Mouse (Mus musculus) olfactory bulb, adult 2 months (tissue): ENCODE results near the gene 2900026A02Rik. TPM values are rescaled to one million over a fixed set of nuclear protein-coding genes. Genes with fewer than 3 reads are reported as not detected.

Experiments used
- H3K27ac ChIP-seq: fragments of 200-500 bp; 2 replicates; pipeline ENCODE4 v1.5.1; 2012; ENCODE audit warnings: low read depth, low read length; ENCODE audit not compliant: insufficient read depth
- H3K4me1 ChIP-seq: fragments of 200-500 bp; 2 replicates; pipeline ENCODE4 v1.6.1; 2012; ENCODE audit warnings: low read length; ENCODE audit not compliant: control insufficient read depth, insufficient read depth
- H3K4me3 ChIP-seq: fragments of 200-500 bp; 2 replicates; pipeline ENCODE4 v1.5.1; 2012; ENCODE audit warnings: mild to moderate bottlenecking, low read depth, low read length, moderate library complexity; ENCODE audit not compliant: insufficient read depth
- CTCF ChIP-seq: fragments of 200-500 bp; IDR thresholded peaks from 2 replicates; pipeline ENCODE4 v1.5.1; 2012; ENCODE audit warnings: low read depth, mild to moderate bottlenecking, low read length, moderate library complexity; ENCODE audit not compliant: insufficient read depth
- POLR2A ChIP-seq: fragments of 200-500 bp; IDR thresholded peaks from 2 replicates; pipeline ENCODE4 v1.6.1; 2012; ENCODE audit warnings: mild to moderate bottlenecking, low read depth, low read length, moderate library complexity; ENCODE audit not compliant: insufficient read depth
- WGBS: fragments of 180-500 bp; shearing (Covaris S2); methylation state at CpG from one replicate; pipeline ENCODE4 v1.1.7; 2018; 5-methylcytosine and 5-hydroxymethylcytosine counted together
- polyA plus RNA-seq: library from polyadenylated mRNA; stranded (reverse); fragments of >200 nt; gene quantifications from 2 replicates; pipeline ENCODE4 v1.2.4, GENCODE M21; 2012; ENCODE audit warnings: low replicate concordance; ENCODE audit not compliant: missing spikeins, insufficient read depth, insufficient read length

Gene 2900026A02Rik
- polyA plus RNA-seq, 1 experiment: not detected

DNA sequence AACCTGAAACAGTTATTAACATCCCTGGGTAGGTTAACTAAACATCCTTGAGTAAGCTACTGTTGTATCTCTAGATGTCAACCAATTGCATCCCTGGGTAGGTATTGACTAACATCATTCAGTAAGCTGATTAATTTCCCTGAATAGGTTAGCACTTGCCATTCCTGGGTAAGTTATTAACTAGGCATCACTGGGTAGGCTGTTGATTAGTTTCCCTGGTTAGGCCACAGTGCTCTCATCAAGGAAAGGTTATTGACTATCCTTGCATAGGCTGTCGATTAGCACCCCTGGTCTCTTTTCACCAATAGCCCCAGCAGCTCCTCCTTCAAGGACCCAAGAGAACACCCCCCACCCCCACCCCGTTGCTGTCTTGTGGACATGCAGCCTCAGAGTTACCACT is 135.1 kb downstream of the 2900026A02Rik start:
- WGBS: 54% methylated on average over 2 of the region's 2 CpGs
- Histone ChIP-seq H3K4me3 (no peak overlapping the region), H3K27ac (no peak overlapping the region), H3K4me1 (peaks cover 5% of the 10 kb centered on the region)
- TF ChIP-seq POLR2A (no peak), CTCF (no peak)

DNA sequence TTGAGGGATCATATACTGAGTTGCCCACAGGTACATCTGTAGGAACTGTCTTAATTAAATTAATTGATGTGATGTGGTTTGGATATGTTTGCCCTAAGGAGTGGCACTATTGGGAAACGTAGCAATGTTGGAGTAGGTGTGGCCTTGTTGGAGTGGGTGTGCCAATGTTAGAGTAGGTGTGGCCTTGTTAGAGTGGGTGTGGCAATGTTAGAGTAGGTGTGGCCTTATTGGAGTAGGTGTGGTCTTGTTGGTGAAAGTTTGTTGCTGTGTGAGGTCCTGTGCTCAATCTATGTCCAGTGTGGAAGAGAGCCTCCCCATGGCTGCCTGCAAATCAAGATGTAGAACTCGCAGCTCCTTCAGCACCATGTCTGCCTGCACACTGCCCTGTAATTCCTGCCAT is 136.7 kb downstream of the 2900026A02Rik start:
- Histone ChIP-seq H3K4me1 (peaks cover 13% of the 10 kb centered on the region), H3K4me3 (no peak overlapping the region), H3K27ac (no peak overlapping the region)
- TF ChIP-seq CTCF: no peak
- no peak for TF ChIP-seq POLR2A
- WGBS: 92% methylated on average over 2 of the region's 2 CpGs

DNA sequence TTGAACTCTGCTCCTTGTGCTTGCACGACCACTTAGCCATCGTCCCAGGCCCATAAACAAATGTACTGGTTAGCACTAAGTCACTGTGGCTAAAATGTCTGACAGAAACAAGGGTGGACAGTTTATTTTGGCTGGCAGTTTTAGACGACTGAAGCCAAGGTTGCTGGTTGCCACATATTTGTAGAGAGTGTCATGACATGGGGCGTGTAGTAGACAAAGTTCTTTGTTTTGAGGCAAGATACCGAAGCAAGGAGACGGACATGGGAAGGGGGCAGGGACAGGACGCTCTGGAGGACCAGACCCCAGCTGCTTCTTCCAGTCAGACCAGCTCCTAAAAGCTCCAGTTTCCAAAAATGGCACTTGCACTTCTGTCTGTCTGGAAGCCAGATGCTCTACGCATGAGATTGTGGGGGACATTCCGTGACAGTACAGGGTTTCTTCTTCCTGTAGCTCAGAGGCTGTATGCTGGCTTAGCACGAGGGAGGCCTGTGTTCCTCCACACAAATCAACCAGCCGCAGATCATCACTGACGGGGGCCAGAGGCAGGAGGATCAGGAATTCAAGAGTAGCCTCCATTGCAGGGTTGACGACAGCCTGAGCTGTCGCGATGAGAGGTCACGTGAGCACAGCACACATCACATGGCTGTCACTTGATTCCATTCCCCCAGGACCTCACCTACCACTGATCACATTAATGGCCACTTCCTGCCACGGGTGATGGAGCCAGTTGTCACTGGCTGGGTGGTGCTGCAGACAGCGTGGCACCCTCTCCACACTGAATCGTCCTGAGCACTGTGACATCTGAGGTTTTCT is 138.5 kb downstream of the 2900026A02Rik start:
- no peak overlapping the region for H3K4me3 ChIP-seq
- TF ChIP-seq CTCF (no peak), POLR2A (no peak)
- H3K4me1 ChIP-seq: peaks cover 13% of the 10 kb centered on the region
- no peak overlapping the region for H3K27ac ChIP-seq
- 62% methylated on average over 19 of the region's 19 CpGs for WGBS

DNA sequence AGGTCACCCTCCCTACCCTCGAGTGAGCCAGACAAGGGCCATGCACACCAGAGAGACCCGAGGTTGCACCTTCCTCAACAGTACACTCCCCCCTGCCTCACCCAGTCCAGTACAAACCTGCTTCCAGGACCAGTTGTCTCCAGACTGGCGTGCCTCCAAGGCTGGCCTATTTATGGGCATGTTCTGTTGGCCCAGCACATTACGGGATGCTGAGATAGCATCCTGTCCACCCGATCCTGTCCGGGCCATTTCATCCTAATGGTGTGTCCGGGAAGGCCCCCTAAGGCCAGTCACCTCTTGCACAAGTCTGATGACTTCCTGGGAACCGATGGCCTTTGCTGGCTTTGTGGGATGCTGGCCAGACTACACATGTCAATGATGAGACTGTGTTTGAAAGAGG is 139.6 kb downstream of the 2900026A02Rik start, which contains the start of gene Crybb3:
TSS of gene Crybb3 (minus strand) at position 146 of the 400 bp plus-strand sequence.
- no peak within 1 kb of the TSS for H3K27ac ChIP-seq

DNA sequence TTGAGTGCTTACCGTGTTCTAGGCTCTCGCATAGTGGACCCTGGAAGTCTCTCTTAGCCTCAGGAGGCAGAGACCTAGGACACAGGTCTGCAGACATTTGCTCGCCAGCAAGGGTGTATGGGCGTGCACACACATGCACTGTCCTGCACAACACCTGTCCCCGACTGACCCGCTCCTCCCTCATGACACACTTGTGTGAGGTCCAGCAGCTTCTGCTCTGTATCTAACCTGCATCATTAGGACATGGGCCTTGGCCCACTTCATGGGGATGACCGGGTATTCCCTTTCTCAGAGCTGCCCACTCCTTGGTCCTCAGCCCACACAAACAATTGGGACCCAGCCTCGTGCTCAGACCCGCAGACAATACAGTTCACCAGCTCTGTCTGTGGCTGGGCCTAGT is 140.0 kb downstream of the 2900026A02Rik start:
- TF ChIP-seq CTCF (no peak), POLR2A (no peak)
- H3K27ac ChIP-seq: no peak overlapping the region
- no peak overlapping the region for H3K4me3 ChIP-seq
- peaks cover 13% of the 10 kb centered on the region for H3K4me1 ChIP-seq
- 92% methylated on average over 9 of the region's 9 CpGs for WGBS

More for the DNA sequence above, 139.6 kb downstream of the 2900026A02Rik start, which contains the start of gene Crybb3:
- TF ChIP-seq CTCF (no peak), POLR2A (no peak)
- Histone ChIP-seq H3K4me3 (no peak within 1 kb of the TSS), H3K4me1 (peaks cover 13% of the 10 kb centered on the region)
- WGBS: 72% methylated on average over 8 of the region's 8 CpGs

DNA sequence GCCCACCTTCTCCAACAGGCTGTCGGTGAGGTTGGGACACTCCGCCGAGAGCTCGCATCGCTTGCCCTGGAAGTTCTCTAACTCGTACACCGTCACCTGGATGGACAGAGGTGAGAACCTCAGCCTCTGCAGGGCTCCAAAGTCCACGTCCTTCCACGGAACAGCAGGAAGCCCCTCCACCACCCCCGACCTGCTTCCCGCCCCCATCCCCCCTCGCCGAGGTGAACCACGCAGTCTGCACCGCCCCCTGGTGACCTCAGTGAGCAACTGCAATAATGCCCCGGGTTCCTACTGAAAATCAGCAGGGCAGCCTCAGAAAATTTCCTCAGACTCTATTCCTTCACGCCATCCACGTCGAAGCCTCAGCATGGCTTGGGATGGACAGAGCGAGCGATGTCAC is 141.3 kb downstream of the 2900026A02Rik start:
- TF ChIP-seq CTCF: peak; percentile 50; the same call in 1 of the 2 replicates
- TF ChIP-seq POLR2A: no peak
- WGBS: 20% methylated on average over 21 of the region's 21 CpGs
- peak overlapping the region; percentile 17; the same call in 1 of the 2 replicates for H3K4me3 ChIP-seq
- H3K4me1 ChIP-seq: peaks cover 13% of the 10 kb centered on the region
- no peak overlapping the region for H3K27ac ChIP-seq

DNA sequence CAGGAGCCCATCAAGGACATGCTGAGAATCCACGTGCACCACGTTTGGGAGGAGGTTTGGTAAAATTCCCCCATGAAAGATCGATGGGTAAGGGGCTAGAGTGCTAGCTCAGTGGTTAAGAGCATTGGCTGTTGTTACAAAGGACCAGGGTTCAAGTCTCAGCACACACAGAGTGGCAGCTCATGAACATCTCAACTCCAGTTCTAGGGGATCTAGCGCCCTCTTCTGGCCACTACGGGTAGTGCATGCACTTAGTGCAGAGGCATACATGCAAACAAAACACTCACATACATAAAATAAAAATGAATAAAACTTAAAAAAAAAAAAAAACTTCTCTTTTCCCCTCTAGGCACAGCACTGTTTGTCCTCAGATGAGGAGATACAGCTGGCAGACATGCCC is 142.3 kb downstream of the 2900026A02Rik start:
- H3K4me1 ChIP-seq: peaks cover 13% of the 10 kb centered on the region
- no peak overlapping the region for H3K27ac ChIP-seq
- H3K4me3 ChIP-seq: no peak overlapping the region
- TF ChIP-seq CTCF (no peak), POLR2A (no peak)
- WGBS: 67% methylated on average over 5 of the region's 5 CpGs

DNA sequence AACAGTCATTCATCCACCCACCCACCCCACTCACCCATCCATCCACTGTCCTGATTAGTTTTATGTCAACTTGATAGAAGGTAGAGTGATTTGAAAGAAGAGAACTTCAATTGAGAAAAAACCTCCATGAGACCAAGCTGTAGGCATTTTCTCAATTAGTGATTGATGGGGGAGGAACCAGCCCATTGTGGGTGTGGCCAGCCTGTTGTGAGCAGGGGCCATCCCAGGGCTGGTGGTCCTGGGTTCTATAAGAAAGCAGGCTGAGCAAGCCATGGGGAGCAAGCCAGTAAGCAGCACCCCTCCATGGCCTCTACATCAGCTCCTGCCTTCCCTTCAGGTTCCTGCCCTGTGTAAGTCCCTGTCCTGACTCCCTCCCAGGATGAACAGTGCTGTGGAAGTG is 151.0 kb downstream of the 2900026A02Rik start, which contains the start of gene Crybb2:
TSS of gene Crybb2 (minus strand) at position 101 of the 400 bp plus-strand sequence.
- H3K4me3 ChIP-seq: no peak within 1 kb of the TSS
- H3K4me1 ChIP-seq: no peaks in the 10 kb centered on the region
- TF ChIP-seq CTCF (no peak), POLR2A (no peak)
- H3K27ac ChIP-seq: no peak within 1 kb of the TSS

DNA sequence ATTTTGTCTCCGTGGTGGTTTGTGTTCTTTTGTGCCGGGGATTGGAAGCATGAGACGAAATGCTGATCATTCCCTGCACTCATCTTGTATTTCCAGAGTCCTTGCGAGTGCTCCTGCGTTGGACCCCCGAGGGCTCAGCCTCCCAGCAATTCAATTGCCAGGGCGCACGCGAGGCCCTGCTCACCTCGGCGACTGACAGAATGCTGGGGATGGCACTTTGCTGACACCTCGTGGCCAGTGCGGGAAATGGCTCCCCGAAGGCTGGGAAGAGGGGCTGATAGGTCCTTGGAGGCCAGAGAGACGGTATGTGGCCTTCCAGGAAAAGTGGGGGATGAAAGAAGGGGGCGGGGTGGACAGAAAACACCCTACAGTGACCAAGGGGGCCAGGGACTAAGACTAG is 166.7 kb downstream of the 2900026A02Rik start:
- H3K4me1 ChIP-seq: peaks cover 18% of the 10 kb centered on the region
- 7% methylated on average over 16 of the region's 16 CpGs for WGBS
- no peak overlapping the region for H3K4me3 ChIP-seq
- TF ChIP-seq CTCF: peak; percentile 99
- no peak for TF ChIP-seq POLR2A
- no peak overlapping the region for H3K27ac ChIP-seq

DNA sequence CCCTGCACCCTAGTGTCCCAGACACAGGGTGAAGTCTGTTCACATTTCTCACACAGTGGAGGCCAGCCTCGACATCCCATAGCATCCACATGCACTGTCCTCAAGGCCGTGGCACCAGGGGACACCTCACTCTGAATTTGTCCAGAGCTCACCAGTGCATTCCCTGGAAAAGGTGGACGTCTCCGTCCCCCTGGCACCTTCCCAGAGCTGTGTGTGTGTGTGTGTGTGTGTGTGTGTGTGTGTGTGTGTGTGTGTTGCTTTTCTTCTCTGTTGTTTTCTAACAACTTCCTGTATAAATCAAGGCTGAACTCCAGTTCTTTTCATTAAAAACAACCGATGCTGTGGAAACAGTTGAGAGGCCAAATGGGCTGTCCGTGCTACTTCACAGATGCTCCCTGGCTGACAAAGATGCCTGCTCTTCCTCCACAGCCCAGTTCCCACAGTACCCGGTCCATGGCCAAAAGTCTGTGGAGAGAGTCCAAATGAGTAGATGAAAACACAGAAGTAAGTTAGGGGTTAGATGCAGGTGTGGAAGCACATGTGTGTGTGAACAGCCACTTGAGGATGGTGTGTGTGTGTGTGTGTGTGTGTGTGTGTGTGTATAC is 170.4 kb downstream of the 2900026A02Rik start:
- H3K4me3 ChIP-seq: no peak overlapping the region
- 28% methylated on average over 7 of the region's 7 CpGs for WGBS
- TF ChIP-seq POLR2A: no peak
- TF ChIP-seq CTCF: no peak
- H3K4me1 ChIP-seq: peaks cover 24% of the 10 kb centered on the region
- peak overlapping the region; percentile 22 for H3K27ac ChIP-seq
